Mouse (Mus musculus) ES-Bruce4 (cell line): ENCODE measurements around the gene Actr8. TPM values are rescaled to one million over a fixed set of nuclear protein-coding genes. Genes with fewer than 3 reads are reported as not detected.

ENCODE experiments used
- H3K27ac ChIP-seq: 2 replicates; pipeline ENCODE4 v1.5.1; 2012; ENCODE audit warnings: low read length, inconsistent platforms; ENCODE audit not compliant: insufficient read depth
- H3K27me3 ChIP-seq: 2 replicates; pipeline ENCODE4 v1.6.1; 2012; ENCODE audit warnings: mild to moderate bottlenecking, low read length, inconsistent platforms; ENCODE audit not compliant: control insufficient read depth, poor library complexity, insufficient read depth, severe bottlenecking
- H3K36me3 ChIP-seq: 2 replicates; pipeline ENCODE4 v1.6.1; 2012; ENCODE audit warnings: inconsistent platforms, mild to moderate bottlenecking, low read length, moderate library complexity; ENCODE audit not compliant: control insufficient read depth, poor library complexity, insufficient read depth, severe bottlenecking
- H3K4me1 ChIP-seq: one replicate; pipeline ENCODE4 v1.8.1; 2011; ENCODE audit warnings: low read length; ENCODE audit not compliant: control insufficient read depth, insufficient read depth
- H3K4me3 ChIP-seq: 2 replicates; pipeline ENCODE4 v1.5.1; 2011; ENCODE audit warnings: low read depth, mild to moderate bottlenecking, low read length
- H3K9ac ChIP-seq: 2 replicates; pipeline ENCODE4 v1.6.1; 2012; ENCODE audit warnings: low read depth, mild to moderate bottlenecking, inconsistent platforms; ENCODE audit not compliant: poor library complexity, severe bottlenecking
- H3K9me3 ChIP-seq: replicated peaks from 2 replicates; pipeline ENCODE4 v1.6.1; 2012; ENCODE audit warnings: mild to moderate bottlenecking, low read length, inconsistent platforms; ENCODE audit not compliant: control insufficient read depth, poor library complexity, insufficient read depth, severe bottlenecking
- CTCF ChIP-seq: IDR thresholded peaks from one replicate; pipeline ENCODE4 v1.8.1; 2011; ENCODE audit warnings: low read depth, low read length
- EP300 ChIP-seq: IDR thresholded peaks from 2 replicates; pipeline ENCODE4 v1.6.1; 2011; ENCODE audit warnings: low read depth, low read length; ENCODE audit not compliant: insufficient read depth
- POLR2A ChIP-seq: IDR thresholded peaks from one replicate; pipeline ENCODE4 v1.8.1; 2011; ENCODE audit warnings: low read length; ENCODE audit not compliant: insufficient read depth
- polyA plus RNA-seq: library from polyadenylated mRNA; stranded (reverse); fragments of >200 nt; gene quantifications from 2 replicates; pipeline ENCODE4 v1.2.4, GENCODE M21; 2011; ENCODE audit warnings: low read depth; ENCODE audit not compliant: missing spikeins, insufficient read depth, insufficient read length

Actr8 gene
- polyA plus RNA-seq, 1 experiment, result 54.7 TPM

GRCm38 (mm10) chr14:29940877-29941276 lies 37.3 kb upstream of the Actr8 start:
- Histone ChIP-seq H3K27me3 (no peaks in the 10 kb centered on the region), H3K4me1 (no peaks in the 10 kb centered on the region), H3K36me3 (no peaks in the 10 kb centered on the region), H3K4me3 (no peak overlapping the region), H3K9me3 (no peaks in the 10 kb centered on the region), H3K9ac (no peak overlapping the region), H3K27ac (no peak overlapping the region)
- TF ChIP-seq POLR2A (no peak), EP300 (no peak), CTCF (no peak)

- Histone ChIP-seq H3K9ac (no peak overlapping the region), H3K9me3 (no peaks in the 10 kb centered on the region)
- no peak for TF ChIP-seq POLR2A
- no peak for TF ChIP-seq EP300
- no peak for TF ChIP-seq CTCF
These were observed 31.3 kb upstream of the Actr8 start for GRCm38 (mm10) chr14:29946761-29947309.

GRCm38 (mm10) chr14:29950805-29951204 lies 27.3 kb upstream of the Actr8 start:
- Histone ChIP-seq H3K36me3 (no peaks in the 10 kb centered on the region), H3K27me3 (no peaks in the 10 kb centered on the region), H3K27ac (peak overlapping the region; percentile 98), H3K9ac (no peak overlapping the region), H3K4me1 (no peaks in the 10 kb centered on the region), H3K9me3 (peaks cover 9% of the 10 kb centered on the region), H3K4me3 (no peak overlapping the region)
- TF ChIP-seq CTCF (no peak), POLR2A (no peak), EP300 (peak; percentile 93)

More at GRCm38 (mm10) chr14:29946761-29947309, 31.3 kb upstream of the Actr8 start:
- Histone ChIP-seq H3K4me3 (no peak overlapping the region), H3K27me3 (no peaks in the 10 kb centered on the region), H3K4me1 (no peaks in the 10 kb centered on the region), H3K27ac (no peak overlapping the region), H3K36me3 (no peaks in the 10 kb centered on the region)

- no peak for TF ChIP-seq CTCF
- no peak for TF ChIP-seq POLR2A
- no peak for TF ChIP-seq EP300
- Histone ChIP-seq H3K9ac (no peak overlapping the region), H3K36me3 (no peaks in the 10 kb centered on the region), H3K9me3 (peaks cover 7% of the 10 kb centered on the region), H3K4me3 (no peak overlapping the region), H3K27ac (no peak overlapping the region), H3K4me1 (no peaks in the 10 kb centered on the region), H3K27me3 (no peaks in the 10 kb centered on the region)
These were observed 20.7 kb upstream of the Actr8 start for GRCm38 (mm10) chr14:29957393-29957792.

GRCm38 (mm10) chr14:29967611-29968010 lies 10.5 kb upstream of the Actr8 start:
- no peaks in the 10 kb centered on the region for H3K9me3 ChIP-seq
- H3K4me3 ChIP-seq, result peak overlapping the region; percentile 80
- TF ChIP-seq EP300 (no peak), CTCF (no peak), POLR2A (no peak)
- no peaks in the 10 kb centered on the region for H3K4me1 ChIP-seq
- H3K27ac ChIP-seq, result peak overlapping the region; percentile 81
- peaks cover 5% of the 10 kb centered on the region; the same call in 1 of the 2 replicates for H3K36me3 ChIP-seq
- H3K27me3 ChIP-seq, result no peaks in the 10 kb centered on the region
- H3K9ac ChIP-seq, result peak overlapping the region; percentile 44

GRCm38 (mm10) chr14:29968075-29968821 lies 9.9 kb upstream of the Actr8 start, which contains the start of gene Selenok:
Gene Selenok (plus strand): TSS chr14:29968308.
- TF ChIP-seq EP300, result no peak
- TF ChIP-seq POLR2A, result peak; percentile 35
- Histone ChIP-seq H3K4me1 (no peaks in the 10 kb centered on the region), H3K9me3 (no peaks in the 10 kb centered on the region), H3K27ac (peak within 1 kb of the TSS; percentile 81), H3K9ac (peak within 1 kb of the TSS; percentile 80), H3K4me3 (peak within 1 kb of the TSS; percentile 88), H3K27me3 (no peaks in the 10 kb centered on the region), H3K36me3 (peaks cover 6% of the 10 kb centered on the region; the same call in 1 of the 2 replicates)
